ENCODE assay signal across 8 mouse cellular contexts in the genomic region with DNA sequence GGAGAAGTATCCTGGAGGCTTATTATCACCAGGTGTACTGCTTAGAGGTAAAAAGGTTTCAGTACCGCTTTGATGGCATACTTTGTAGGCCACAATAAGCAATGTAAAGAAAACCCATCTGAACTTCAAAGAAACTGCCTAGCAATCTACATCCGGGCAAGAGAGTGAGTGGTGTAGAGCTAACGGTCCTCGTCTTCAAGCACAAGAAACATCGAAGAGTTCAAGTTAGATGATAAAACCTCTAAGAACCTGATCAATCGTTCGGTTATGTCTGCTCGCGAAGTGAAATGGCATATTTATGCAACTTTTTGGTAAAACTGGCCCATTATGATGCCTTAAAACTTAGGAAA. TPM values are rescaled to one million over a fixed set of nuclear protein-coding genes. Genes with fewer than 3 reads are reported as not detected.
DNase-seq lines count a peak whose midpoint lies in the region; ATAC-seq and TF ChIP-seq lines count a peak whose summit lies in the region.

No protein-coding gene starts in this region.

- H3K36me3 ChIP-seq in hindbrain, embryonic 12.5 days, result no peaks in the 10 kb centered on the region
- peaks cover 6% of the 10 kb centered on the region; the same call in 1 of the 2 replicates for H3K36me3 ChIP-seq in midbrain, embryonic 13.5 days

- DNase-seq in lung, adult 2 months, result no peak
- no peak for DNase-seq in lung, postnatal 4 days
- no peak for DNase-seq in adrenal gland, postnatal 25 days
- DNase-seq in testis, postnatal 14 days (ENCODE audit: low spot score), result no peak
- DNase-seq in layer of hippocampus, adult 9-10 months (ENCODE audit: low spot score), result no peak

- under 1% methylated on average over 9 of the region's 9 CpGs for WGBS in lung, adult 2 months
- 2% methylated on average over 9 of the region's 9 CpGs for WGBS in bone marrow, adult 2 months
- 8% methylated on average over 9 of the region's 9 CpGs for WGBS in hindbrain, embryonic 12.5 days
- WGBS in midbrain, embryonic 13.5 days, result 7% methylated on average over 9 of the region's 9 CpGs

- no peak for ATAC-seq in hindbrain, embryonic 12.5 days (ENCODE audit: low FRiP score)
- ATAC-seq in midbrain, embryonic 13.5 days, result no peak

- H3K9me3 ChIP-seq in hindbrain, embryonic 12.5 days (replicated peaks), result no peaks in the 10 kb centered on the region
- no peaks in the 10 kb centered on the region for H3K9me3 ChIP-seq in midbrain, embryonic 13.5 days

- H3K27ac ChIP-seq in bone marrow, adult 2 months (ENCODE audit: control insufficient read depth, insufficient read depth, low read depth, low read length, poor library complexity), result peak overlapping the region; percentile 94; the same call in 1 of the 2 replicates
- H3K27ac ChIP-seq in hindbrain, embryonic 12.5 days, result peak overlapping the region; percentile 97
- peak overlapping the region; percentile 95 for H3K27ac ChIP-seq in midbrain, embryonic 13.5 days

- TF ChIP-seq CTCF in lung, adult 2 months (IDR thresholded peaks at IDR 0.05; ENCODE audit: insufficient read depth, low read length), result no peak
- TF ChIP-seq CTCF in bone marrow, adult 2 months (IDR thresholded peaks at IDR 0.05; ENCODE audit: control insufficient read depth, insufficient read depth, low read length), result no peak

- no peaks in the 10 kb centered on the region for H3K27me3 ChIP-seq in hindbrain, embryonic 12.5 days
- H3K27me3 ChIP-seq in midbrain, embryonic 13.5 days, result no peaks in the 10 kb centered on the region

- peaks cover 12% of the 10 kb centered on the region for H3K4me1 ChIP-seq in lung, adult 2 months (ENCODE audit: control insufficient read depth, insufficient read depth, low read length)
- no peaks in the 10 kb centered on the region; the same call in 1 of the 2 replicates for H3K4me1 ChIP-seq in bone marrow, adult 2 months (ENCODE audit: control insufficient read depth, insufficient read depth, low read length)
- peaks cover 11% of the 10 kb centered on the region for H3K4me1 ChIP-seq in hindbrain, embryonic 12.5 days
- peaks cover 23% of the 10 kb centered on the region for H3K4me1 ChIP-seq in midbrain, embryonic 13.5 days (replicated peaks)

- peak overlapping the region; percentile 99 for H3K4me3 ChIP-seq in lung, adult 2 months (replicated peaks; ENCODE audit: extremely low read depth, low read depth, low read length)
- H3K4me3 ChIP-seq in bone marrow, adult 2 months (replicated peaks; ENCODE audit: control insufficient read depth, low read depth, low read length), result peak overlapping the region; percentile 91
- peak overlapping the region; percentile 56 for H3K4me3 ChIP-seq in hindbrain, embryonic 12.5 days
- H3K4me3 ChIP-seq in midbrain, embryonic 13.5 days (replicated peaks), result peak overlapping the region; percentile 84

- H3K4me2 ChIP-seq in hindbrain, embryonic 12.5 days (replicated peaks), result peak overlapping the region; percentile 73
- H3K4me2 ChIP-seq in midbrain, embryonic 13.5 days (replicated peaks), result peak overlapping the region; percentile 75

- H3K9ac ChIP-seq in hindbrain, embryonic 12.5 days, result peak overlapping the region; percentile 79
- H3K9ac ChIP-seq in midbrain, embryonic 13.5 days (replicated peaks), result peak overlapping the region; percentile 90

- TF ChIP-seq POLR2A in lung, adult 2 months (IDR thresholded peaks at IDR 0.05; ENCODE audit: borderline replicate concordance, extremely low read depth, low read depth, low read length), result no peak
- TF ChIP-seq POLR2A in bone marrow, adult 2 months (IDR thresholded peaks at IDR 0.05; ENCODE audit: borderline replicate concordance, control insufficient read depth, low read depth, low read length), result no peak

RNA-seq across cellular contexts. Expression of a gene that starts 1.6 kb away (rescaled TPM):
- polyA plus RNA-seq in lung, adult 2 months (2012; rRNA removed), result 13.7 and 22.3 TPM in 2 replicates
- polyA plus RNA-seq in bone marrow, adult 2 months (2011; ENCODE audit: insufficient read depth, insufficient read length, low replicate concordance, missing spikeins), result 8.1 and 14.8 TPM in 2 replicates
- polyA plus RNA-seq in hindbrain, embryonic 12.5 days (2016; fragmentation: Nextera tagmentation; extraction: Ambion mirVana), result 56.7 and 62.9 TPM in 2 replicates
- polyA plus RNA-seq in midbrain, embryonic 13.5 days (2015; fragmentation: Nextera tagmentation; extraction: Ambion mirVana), result 56.6 and 58.0 TPM in 2 replicates
- 43.0 and 51.0 TPM in 2 replicates for total RNA-seq in adrenal gland, postnatal 25 days (2021)

RNA-seq across cellular contexts. Expression of a gene that starts 15.2 kb away (rescaled TPM):
- 14.0 and 26.8 TPM in 2 replicates for polyA plus RNA-seq in lung, adult 2 months (2012; rRNA removed)
- polyA plus RNA-seq in bone marrow, adult 2 months (2011; ENCODE audit: insufficient read depth, insufficient read length, low replicate concordance, missing spikeins), result 12.9 and 25.7 TPM in 2 replicates
- polyA plus RNA-seq in hindbrain, embryonic 12.5 days (2016; fragmentation: Nextera tagmentation; extraction: Ambion mirVana), result 104 and 109 TPM in 2 replicates
- 98.9 and 109 TPM in 2 replicates for polyA plus RNA-seq in midbrain, embryonic 13.5 days (2015; fragmentation: Nextera tagmentation; extraction: Ambion mirVana)
- total RNA-seq in adrenal gland, postnatal 25 days (2021), result 258 and 343 TPM in 2 replicates
